Comparison of ENCODE assay signal across 18 mouse cellular contexts in the genomic region with DNA sequence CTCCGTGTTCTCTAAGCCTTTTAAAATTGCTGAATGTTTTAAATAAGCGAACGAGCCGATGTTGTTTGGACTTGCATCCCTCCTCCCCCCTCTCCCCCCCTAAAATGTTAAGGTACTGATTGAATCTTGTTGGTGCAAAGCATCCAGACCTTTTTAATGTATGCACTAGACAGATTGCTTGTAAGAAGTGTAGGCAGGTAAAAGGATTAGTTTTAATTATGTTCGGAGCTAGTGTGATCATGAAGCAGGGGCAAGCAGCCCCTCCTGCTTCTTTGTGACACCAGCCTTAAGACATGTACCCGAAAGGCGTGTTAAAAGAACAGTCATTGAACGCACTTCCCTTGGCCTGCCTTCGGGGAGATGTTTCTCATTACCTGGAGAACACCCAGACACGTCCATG.
DNase-seq lines count a peak whose midpoint lies in the region; ATAC-seq and TF ChIP-seq lines count a peak whose summit lies in the region.
"Had no signal": no experiment of that assay in that cellular context is flagged by ENCODE, and none has a peak within 500 bp of the region (broad histone marks: within the 10 kb centered on the region; RNA-seq: fewer than 3 reads in every experiment).

No protein-coding gene starts in this region.

- no peaks in the 10 kb centered on the region for H3K36me3 ChIP-seq in limb, embryonic 14.5 days (ENCODE audit: control insufficient read depth, insufficient read depth, low read length)
- no peaks in the 10 kb centered on the region for H3K36me3 ChIP-seq in limb, embryonic 10.5 days
- H3K36me3 ChIP-seq in embryonic facial prominence, embryonic 10.5 days (replicated peaks) = no peaks in the 10 kb centered on the region
- no peaks in the 10 kb centered on the region for H3K36me3 ChIP-seq in embryonic facial prominence, embryonic 13.5 days
- no peaks in the 10 kb centered on the region for H3K36me3 ChIP-seq in embryonic facial prominence, embryonic 15.5 days

- H3K4me1 ChIP-seq in limb, embryonic 14.5 days (ENCODE audit: control insufficient read depth, insufficient read depth, low read length) = no peaks in the 10 kb centered on the region; the same call in 1 of the 2 replicates
- H3K4me1 ChIP-seq in limb, embryonic 10.5 days = peaks cover 9% of the 10 kb centered on the region
- H3K4me1 ChIP-seq in embryonic facial prominence, embryonic 10.5 days = peaks cover 8% of the 10 kb centered on the region
- peaks cover 15% of the 10 kb centered on the region for H3K4me1 ChIP-seq in embryonic facial prominence, embryonic 13.5 days
- H3K4me1 ChIP-seq in embryonic facial prominence, embryonic 15.5 days = 0 out of 2 replicates have a peak, but pooled peaks cover 3% of the 10 kb centered on the region
- peaks cover 5% of the 10 kb centered on the region for H3K4me1 ChIP-seq in lung, adult 2 months (ENCODE audit: control insufficient read depth, insufficient read depth, low read length)
- H3K4me1 ChIP-seq: forebrain, embryonic 13.5 days had no signal

- no peak overlapping the region for H3K9ac ChIP-seq in limb, embryonic 14.5 days (ENCODE audit: low read depth, low read length, severe bottlenecking)
- no peak overlapping the region for H3K9ac ChIP-seq in embryonic facial prominence, embryonic 13.5 days
- H3K9ac ChIP-seq in embryonic facial prominence, embryonic 15.5 days = no peak overlapping the region
- H3K9ac ChIP-seq: forebrain, embryonic 13.5 days had no signal

- no peak for ATAC-seq in limb, embryonic 14.5 days (ENCODE audit: low FRiP score, low read depth)
- peak; percentile 65 for ATAC-seq in embryonic facial prominence, embryonic 13.5 days (ENCODE audit: insufficient number of reproducible peaks, insufficient read depth, low FRiP score, low TSS enrichment, low read depth)
- ATAC-seq in embryonic facial prominence, embryonic 15.5 days (ENCODE audit: insufficient number of reproducible peaks, low FRiP score, low TSS enrichment, low read depth) = no peak; the same call in 1 of the 2 replicates
- ATAC-seq: forebrain, embryonic 13.5 days; forebrain, embryonic 16.5 days had no signal

- no peak for TF ChIP-seq CTCF in lung, adult 2 months (IDR thresholded peaks at IDR 0.05; ENCODE audit: insufficient read depth, low read length)

- TF ChIP-seq POLR2A in limb, embryonic 14.5 days (IDR thresholded peaks at IDR 0.05; ENCODE audit: borderline replicate concordance, extremely low read depth, insufficient read depth, insufficient read length) = no peak
- TF ChIP-seq POLR2A in lung, adult 2 months (IDR thresholded peaks at IDR 0.05; ENCODE audit: borderline replicate concordance, extremely low read depth, low read depth, low read length) = no peak

- H3K27ac ChIP-seq in limb, embryonic 14.5 days (replicated peaks; ENCODE audit: low read depth, low read length) = 0 out of 2 replicates have a peak overlapping the region, but pooled peaks have one; percentile 28
- H3K27ac ChIP-seq in limb, embryonic 10.5 days = no peak overlapping the region
- H3K27ac ChIP-seq in embryonic facial prominence, embryonic 10.5 days (replicated peaks) = 0 out of 2 replicates have a peak overlapping the region, but pooled peaks have one; percentile 4
- peak overlapping the region; percentile 66 for H3K27ac ChIP-seq in embryonic facial prominence, embryonic 13.5 days
- H3K27ac ChIP-seq in embryonic facial prominence, embryonic 15.5 days (replicated peaks) = peak overlapping the region; percentile 60; the same call in 1 of the 2 replicates
- H3K27ac ChIP-seq: forebrain, embryonic 13.5 days had no signal

- DNase-seq in limb, embryonic 14.5 days (ENCODE audit: low spot score) = no peak
- DNase-seq in limb, embryonic 10.5 days (ENCODE audit: low spot score) = no peak
- DNase-seq in embryonic facial prominence, embryonic 10.5 days (ENCODE audit: low spot score) = no peak
- DNase-seq in cerebellum, adult 11-12 months = no peak
- no peak for DNase-seq in lung, adult 2 months
- no peak for DNase-seq in neural tube, embryonic 10.5 days (ENCODE audit: extremely low spot score, low spot score)
- DNase-seq: adrenal gland, adult 2 months; adrenal gland, postnatal 10 days; adrenal gland, postnatal 25 days; cerebellum, adult 11 months; cerebellum, adult 2 months; cerebellum, adult 9-10 months; cerebellum, postnatal 10 days; cerebellum, postnatal 25 days had no signal

- WGBS in limb, embryonic 14.5 days = 62% methylated on average over 10 of the region's 10 CpGs
- WGBS in limb, embryonic 10.5 days = 79% methylated on average over 10 of the region's 10 CpGs
- 79% methylated on average over 10 of the region's 10 CpGs for WGBS in embryonic facial prominence, embryonic 10.5 days
- 52% methylated on average over 10 of the region's 10 CpGs for WGBS in embryonic facial prominence, embryonic 13.5 days
- WGBS in embryonic facial prominence, embryonic 15.5 days = 45% methylated on average over 10 of the region's 10 CpGs
- WGBS in lung, adult 2 months = 88% methylated on average over 10 of the region's 10 CpGs

- no peak overlapping the region for H3K4me2 ChIP-seq in limb, embryonic 14.5 days (replicated peaks; ENCODE audit: low read depth, low read length, severe bottlenecking)
- H3K4me2 ChIP-seq in embryonic facial prominence, embryonic 13.5 days = peak overlapping the region; percentile 16
- H3K4me2 ChIP-seq in embryonic facial prominence, embryonic 15.5 days (replicated peaks) = peak overlapping the region; percentile 6; the same call in 1 of the 2 replicates
- H3K4me2 ChIP-seq: forebrain, embryonic 13.5 days had no signal

- H3K9me3 ChIP-seq in limb, embryonic 14.5 days (ENCODE audit: control insufficient read depth, low read length) = no peaks in the 10 kb centered on the region
- H3K9me3 ChIP-seq in limb, embryonic 10.5 days (replicated peaks) = no peaks in the 10 kb centered on the region
- H3K9me3 ChIP-seq in embryonic facial prominence, embryonic 10.5 days = no peaks in the 10 kb centered on the region
- no peaks in the 10 kb centered on the region for H3K9me3 ChIP-seq in embryonic facial prominence, embryonic 13.5 days
- no peaks in the 10 kb centered on the region for H3K9me3 ChIP-seq in embryonic facial prominence, embryonic 15.5 days (replicated peaks)
- H3K9me3 ChIP-seq: forebrain, embryonic 13.5 days had no signal

- H3K27me3 ChIP-seq in limb, embryonic 14.5 days (ENCODE audit: control insufficient read depth, insufficient read depth, low read length) = no peaks in the 10 kb centered on the region
- H3K27me3 ChIP-seq in limb, embryonic 10.5 days (ENCODE audit: low read depth, poor library complexity, severe bottlenecking) = no peaks in the 10 kb centered on the region
- H3K27me3 ChIP-seq in embryonic facial prominence, embryonic 10.5 days (replicated peaks; ENCODE audit: low read depth, poor library complexity, severe bottlenecking) = no peaks in the 10 kb centered on the region
- H3K27me3 ChIP-seq in embryonic facial prominence, embryonic 13.5 days = no peaks in the 10 kb centered on the region
- H3K27me3 ChIP-seq in embryonic facial prominence, embryonic 15.5 days = no peaks in the 10 kb centered on the region
- H3K27me3 ChIP-seq: forebrain, embryonic 13.5 days had no signal

- H3K4me3 ChIP-seq in limb, embryonic 14.5 days (replicated peaks; ENCODE audit: low read length) = no peak overlapping the region
- H3K4me3 ChIP-seq in limb, embryonic 10.5 days = no peak overlapping the region
- H3K4me3 ChIP-seq in embryonic facial prominence, embryonic 10.5 days = no peak overlapping the region
- no peak overlapping the region for H3K4me3 ChIP-seq in embryonic facial prominence, embryonic 13.5 days
- no peak overlapping the region for H3K4me3 ChIP-seq in embryonic facial prominence, embryonic 15.5 days (replicated peaks)
- H3K4me3 ChIP-seq in lung, adult 2 months (replicated peaks; ENCODE audit: extremely low read depth, low read depth, low read length) = no peak overlapping the region
- H3K4me3 ChIP-seq: forebrain, embryonic 13.5 days had no signal
